Mouse (Mus musculus) liver, postnatal 0 days (tissue): ENCODE results near the gene Icos. TPM values are rescaled to one million over a fixed set of nuclear protein-coding genes. Genes with fewer than 3 reads are reported as not detected.

Experiments
- ATAC-seq: fragments of 200-750 bp; cut with Nextera tagmentation; 2 replicates; pipeline ENCODE4 v1.8.0; 2017; ENCODE audit warnings: mild to moderate bottlenecking, moderate library complexity
- DNase-seq: peaks from one replicate; pipeline ENCODE4 v3.0.0-alpha.2; 2016
- H3K27ac ChIP-seq: fragments of 300-500 bp; sonication (generic); 2 replicates; pipeline ENCODE4 v1.5.1; 2014; ENCODE audit warnings: antibody characterized with exemption, moderate library complexity, mild to moderate bottlenecking, low read depth
- H3K27me3 ChIP-seq: fragments of 300-500 bp; sonication (generic); 2 replicates; pipeline ENCODE4 v1.6.1; 2014; ENCODE audit warnings: low read length, control low read depth, mixed read lengths; ENCODE audit not compliant: insufficient read depth
- H3K36me3 ChIP-seq: fragments of 300-500 bp; sonication (generic); replicated peaks from 2 replicates; pipeline ENCODE4 v1.6.1; 2014; ENCODE audit warnings: mild to moderate bottlenecking, control low read depth, low read length, moderate library complexity, mixed read lengths; ENCODE audit not compliant: insufficient read depth
- H3K4me1 ChIP-seq: fragments of 300-500 bp; sonication (generic); 2 replicates; pipeline ENCODE4 v1.6.1; 2014; ENCODE audit warnings: antibody characterized with exemption, mild to moderate bottlenecking, control low read depth; ENCODE audit not compliant: insufficient read depth
- H3K4me2 ChIP-seq: fragments of 300-500 bp; sonication (generic); 2 replicates; pipeline ENCODE4 v1.6.1; 2014; ENCODE audit warnings: low read depth, mild to moderate bottlenecking, low read length, moderate library complexity, mixed read lengths
- H3K4me3 ChIP-seq: fragments of 300-500 bp; sonication (generic); 2 replicates; pipeline ENCODE4 v1.5.1; 2014; ENCODE audit warnings: low read depth, low read length
- H3K9ac ChIP-seq: fragments of 300-500 bp; sonication (generic); replicated peaks from 2 replicates; pipeline ENCODE4 v1.6.1; 2014; ENCODE audit warnings: mild to moderate bottlenecking, moderate library complexity
- H3K9me3 ChIP-seq: fragments of 300-500 bp; sonication (generic); 2 replicates; pipeline ENCODE4 v1.6.1; 2016; ENCODE audit warnings: mild to moderate bottlenecking, control low read depth, low read length, mixed read lengths
- CTCF ChIP-seq: sonication (generic); IDR thresholded peaks from 2 replicates; pipeline ENCODE4 v1.5.1; 2016; ENCODE audit warnings: antibody characterized with exemption, low read depth
- EP300 ChIP-seq: IDR thresholded peaks from 2 replicates; pipeline ENCODE4 v1.6.1; 2016; ENCODE audit warnings: antibody characterized with exemption, low read depth, mild to moderate bottlenecking
- WGBS: fragments of 180-500 bp; shearing (Covaris S2); extraction: QIAGEN DNeasy Blood & Tissue Kit; methylation state at CpG from one replicate; pipeline ENCODE4 v1.1.7; 2014; ENCODE audit not compliant: insufficient replicate concordance; 5-methylcytosine and 5-hydroxymethylcytosine counted together
- polyA plus RNA-seq: library from polyadenylated mRNA; unstranded; fragments of >200 nt; fragmentation: Nextera tagmentation; extraction: Ambion mirVana; gene quantifications from 2 replicates; pipeline ENCODE4 v1.2.1, GENCODE M21; 2015

Icos gene
- polyA plus RNA-seq, 1 experiment from 2014 or later: 1.4 TPM

DNA sequence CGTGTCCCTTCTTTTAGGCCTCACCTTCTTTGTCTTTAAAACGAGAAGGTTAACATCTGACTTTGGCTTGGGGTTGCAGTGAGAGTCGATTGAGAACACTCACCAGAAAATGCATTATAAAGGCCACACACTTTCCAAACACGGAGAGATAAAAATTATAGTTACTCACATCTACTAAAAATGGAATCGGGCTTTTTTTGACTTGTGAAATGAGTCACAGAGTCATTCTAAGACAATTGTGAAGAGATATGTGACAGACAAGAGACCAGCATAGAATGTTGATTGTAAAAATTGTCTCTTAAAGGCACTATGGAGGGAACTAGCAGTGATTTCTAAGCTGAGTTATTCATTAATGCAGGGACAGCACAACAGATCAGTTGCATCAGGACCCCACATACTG is 38.8 kb upstream of the Icos start:
- WGBS: 70% methylated on average over 5 of the region's 5 CpGs

GRCm38 (mm10) chr1:60940023-60940422 is 37.7 kb upstream of the Icos start:
- Histone ChIP-seq H3K36me3 (no peaks in the 10 kb centered on the region), H3K27ac (no peak overlapping the region), H3K9ac (no peak overlapping the region), H3K4me1 (peaks cover 3% of the 10 kb centered on the region; the same call in 1 of the 2 replicates), H3K4me3 (no peak overlapping the region), H3K27me3 (no peaks in the 10 kb centered on the region), H3K9me3 (no peaks in the 10 kb centered on the region), H3K4me2 (no peak overlapping the region)
- 65% methylated on average over 3 of the region's 3 CpGs for WGBS
- ATAC-seq (no peak), DNase-seq (no peak)
- TF ChIP-seq EP300 (no peak), CTCF (no peak)

More for the DNA sequence above, 38.8 kb upstream of the Icos start:
- Histone ChIP-seq H3K4me3 (no peak overlapping the region), H3K27me3 (no peaks in the 10 kb centered on the region), H3K27ac (no peak overlapping the region), H3K4me1 (peaks cover 3% of the 10 kb centered on the region; the same call in 1 of the 2 replicates), H3K36me3 (no peaks in the 10 kb centered on the region), H3K9me3 (no peaks in the 10 kb centered on the region), H3K4me2 (no peak overlapping the region), H3K9ac (no peak overlapping the region)
- TF ChIP-seq CTCF (no peak), EP300 (no peak)
- DNase-seq: no peak
- no peak for ATAC-seq

GRCm38 (mm10) chr1:60940620-60941019 is 37.1 kb upstream of the Icos start:
- Histone ChIP-seq H3K27me3 (no peaks in the 10 kb centered on the region), H3K9ac (no peak overlapping the region), H3K4me3 (no peak overlapping the region), H3K27ac (peak overlapping the region; percentile 30; the same call in 1 of the 2 replicates), H3K4me2 (no peak overlapping the region), H3K36me3 (no peaks in the 10 kb centered on the region), H3K4me1 (peaks cover 3% of the 10 kb centered on the region; the same call in 1 of the 2 replicates), H3K9me3 (no peaks in the 10 kb centered on the region)
- TF ChIP-seq EP300 (no peak), CTCF (no peak)
- ATAC-seq (no peak), DNase-seq (no peak)
- 48% methylated on average over 1 of the region's 1 CpGs for WGBS

GRCm38 (mm10) chr1:60941056-60942048 is 36.4 kb upstream of the Icos start:
- Histone ChIP-seq H3K36me3 (no peaks in the 10 kb centered on the region), H3K9ac (no peak overlapping the region), H3K4me3 (no peak overlapping the region), H3K4me1 (peaks cover 3% of the 10 kb centered on the region; the same call in 1 of the 2 replicates), H3K27ac (0 out of 2 replicates have a peak overlapping the region, but pooled peaks have one; percentile 7), H3K9me3 (no peaks in the 10 kb centered on the region), H3K4me2 (no peak overlapping the region), H3K27me3 (no peaks in the 10 kb centered on the region)
- ATAC-seq: no peak
- no peak for TF ChIP-seq EP300
- no peak for TF ChIP-seq CTCF
- DNase-seq: no peak
- WGBS: 78% methylated on average over 5 of the region's 5 CpGs

GRCm38 (mm10) chr1:60942921-60943320 is 34.8 kb upstream of the Icos start:
- Histone ChIP-seq H3K4me2 (no peak overlapping the region), H3K27me3 (no peaks in the 10 kb centered on the region), H3K9ac (no peak overlapping the region), H3K4me1 (peaks cover 3% of the 10 kb centered on the region; the same call in 1 of the 2 replicates), H3K4me3 (no peak overlapping the region), H3K36me3 (no peaks in the 10 kb centered on the region), H3K27ac (no peak overlapping the region), H3K9me3 (no peaks in the 10 kb centered on the region)
- no peak for TF ChIP-seq CTCF
- DNase-seq (no peak), ATAC-seq (no peak)
- whole genome bisulfite sequencing: 58% methylated on average over 2 of the region's 2 CpGs

DNA sequence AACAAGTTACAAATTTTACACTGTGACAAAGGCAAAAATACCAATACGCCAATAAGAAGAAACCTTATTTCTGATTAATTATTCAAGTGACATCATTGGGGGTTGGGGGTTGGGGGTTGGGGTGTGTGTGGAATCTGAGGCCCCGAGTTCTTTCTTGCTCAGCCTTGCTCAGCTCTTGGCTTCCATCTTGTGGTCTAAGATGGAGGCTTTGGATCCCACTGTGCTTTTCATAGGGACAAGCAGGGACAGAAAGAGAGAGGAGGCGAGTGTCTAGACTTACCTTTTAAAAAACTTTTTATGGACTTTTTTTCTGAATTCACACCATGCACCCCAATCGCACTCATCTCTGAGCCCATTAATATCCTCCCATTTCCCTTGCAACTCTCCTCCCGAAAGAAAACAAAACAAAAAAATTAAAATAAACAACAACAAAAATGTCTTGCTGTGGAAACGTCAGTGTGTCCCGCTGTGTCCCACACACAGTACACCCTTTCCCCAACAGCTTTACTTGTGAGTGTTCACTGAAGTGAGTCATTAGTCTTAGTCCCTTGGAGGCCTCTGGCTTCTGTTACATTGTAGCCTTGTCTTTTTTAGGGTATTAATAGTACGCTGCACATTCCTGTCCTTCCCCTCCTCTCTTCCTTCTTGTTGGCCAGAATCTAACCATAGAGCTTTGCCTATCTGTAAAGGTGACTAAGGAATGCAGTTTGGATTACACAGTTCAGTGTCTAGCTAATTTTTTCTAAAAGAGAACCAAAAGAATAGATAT is 31.9 kb upstream of the Icos start:
- ATAC-seq: no peak

More for the DNA sequence above, 31.9 kb upstream of the Icos start:
- peaks cover 3% of the 10 kb centered on the region; the same call in 1 of the 2 replicates for H3K4me1 ChIP-seq
- TF ChIP-seq EP300 (no peak), CTCF (peak; percentile 15; the same call in 1 of the 2 replicates)
- WGBS: 79% methylated on average over 8 of the region's 8 CpGs
- no peak for DNase-seq
- no peak overlapping the region for H3K4me2 ChIP-seq
- no peaks in the 10 kb centered on the region for H3K9me3 ChIP-seq
- no peaks in the 10 kb centered on the region for H3K27me3 ChIP-seq
- no peaks in the 10 kb centered on the region for H3K36me3 ChIP-seq
- H3K4me3 ChIP-seq: no peak overlapping the region
- H3K27ac ChIP-seq: no peak overlapping the region
- H3K9ac ChIP-seq: no peak overlapping the region
